Mouse (Mus musculus): ENCODE results near the gene Gabrb3. TPM values are rescaled to one million over a fixed set of nuclear protein-coding genes. Genes with fewer than 3 reads are reported as not detected.

The Gabrb3 gene
- polyA plus RNA-seq (2015; fragmentation: Nextera tagmentation; extraction: Ambion mirVana) = 2.2 and 2.6 TPM in 2 replicates

DNA sequence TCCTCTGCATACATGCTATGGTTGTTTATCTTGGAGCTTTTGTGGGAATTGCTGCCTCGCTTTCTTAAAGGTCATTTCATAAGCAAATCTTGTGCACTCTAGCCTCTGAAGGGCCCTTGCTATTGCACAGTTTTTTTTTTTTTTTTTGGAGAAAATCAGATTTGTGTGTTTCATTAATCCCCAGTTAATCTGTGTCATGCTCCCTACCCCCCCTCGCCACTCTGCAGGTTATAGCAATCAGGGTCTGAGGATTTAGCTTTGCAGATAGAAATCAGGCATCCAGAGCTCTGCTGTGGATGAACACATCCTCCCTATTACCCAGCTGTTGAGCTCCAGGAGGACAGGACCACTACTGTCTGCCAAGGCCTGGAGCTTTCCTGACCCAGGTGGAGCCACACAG, at the start of gene Gabrb3:
Gene Gabrb3, plus strand, starts transcription at position 301 of the 400 bp plus-strand sequence.
- H3K27me3 ChIP-seq (replicated peaks) = no peaks in the 10 kb centered on the region
- no peaks in the 10 kb centered on the region for H3K4me1 ChIP-seq (replicated peaks)
- ATAC-seq = no peak
- no peak within 1 kb of the TSS for H3K9ac ChIP-seq
- 72% methylated on average over 2 of the region's 2 CpGs for WGBS
- H3K4me2 ChIP-seq (replicated peaks) = no peak within 1 kb of the TSS
- no peaks in the 10 kb centered on the region for H3K9me3 ChIP-seq
- no peak within 1 kb of the TSS for H3K4me3 ChIP-seq (replicated peaks)
- no peaks in the 10 kb centered on the region for H3K36me3 ChIP-seq
- H3K27ac ChIP-seq = no peak within 1 kb of the TSS

DNA sequence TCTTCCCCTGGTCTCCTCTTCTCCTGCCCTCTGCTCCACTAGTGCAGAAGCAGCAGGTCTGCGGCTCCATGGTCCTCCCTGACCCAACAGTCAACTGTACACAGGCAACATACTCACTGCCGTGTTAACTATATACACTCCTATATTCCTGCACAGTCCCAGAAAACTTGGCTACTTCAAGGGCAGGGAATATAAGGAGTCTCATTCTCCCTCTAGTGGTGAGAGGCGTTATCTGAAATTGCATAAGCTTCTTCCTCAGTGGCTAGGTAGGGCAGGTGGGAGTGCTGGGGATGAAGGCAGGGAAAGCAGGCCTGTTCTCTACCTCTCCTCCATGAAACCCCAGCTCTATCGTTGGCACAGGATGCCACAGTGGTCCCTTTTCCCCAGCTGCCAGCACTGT, 35.4 kb upstream of the Gabrb3 start:
- H3K4me1 ChIP-seq (replicated peaks) = 0 out of 2 replicates have a peak, but pooled peaks cover 6% of the 10 kb centered on the region
- WGBS = 25% methylated on average over 4 of the region's 4 CpGs
- H3K9ac ChIP-seq = no peak overlapping the region

DNA sequence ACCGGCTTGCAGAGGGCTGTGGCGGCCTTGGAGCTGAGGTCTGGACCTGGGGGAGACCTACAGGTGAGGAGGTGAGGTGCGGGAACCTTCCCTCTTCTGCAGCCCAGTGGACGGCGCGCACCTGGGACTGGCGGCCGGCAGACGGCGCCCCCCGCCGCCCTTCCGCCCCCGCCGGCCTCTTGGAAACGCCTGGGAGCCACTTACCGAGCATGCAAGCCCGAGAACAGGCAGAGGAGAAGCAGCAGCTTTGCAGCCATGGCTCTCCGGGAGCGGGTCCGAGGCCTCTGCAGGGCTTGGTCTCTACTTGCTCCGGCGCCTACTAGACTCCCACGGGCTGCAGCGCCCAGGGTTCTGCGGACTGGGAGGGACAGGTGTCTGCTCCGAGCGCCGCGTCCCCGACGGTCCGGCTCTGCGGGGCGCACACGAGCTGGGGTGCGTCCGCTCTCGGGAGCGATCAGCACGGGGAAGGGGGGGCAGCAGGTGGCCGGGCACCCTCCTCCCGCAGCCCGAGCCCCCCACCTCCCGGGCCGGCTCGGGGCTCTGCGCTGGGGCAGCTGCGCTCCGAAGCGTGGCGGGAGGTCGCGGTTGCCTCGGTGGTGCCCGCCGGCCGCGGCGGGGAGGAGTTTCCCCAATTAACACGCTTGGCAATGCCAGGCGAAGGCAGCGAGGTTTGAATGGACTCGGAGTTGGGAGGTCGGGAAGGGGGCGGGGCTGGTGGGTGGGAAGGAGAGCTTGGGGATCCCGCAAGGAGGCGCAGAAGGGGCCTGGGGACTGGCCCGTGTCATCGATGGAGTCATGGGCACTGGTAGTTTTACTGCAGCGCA, 32.8 kb upstream of the Gabrb3 start, which contains the start of gene Gabrg3:
Gene Gabrg3, minus strand, starts transcription at position 672 of the 824 bp plus-strand sequence.
- Histone ChIP-seq H3K4me1 (replicated peaks) (0 out of 2 replicates have a peak, but pooled peaks cover 6% of the 10 kb centered on the region), H3K27ac (no peak within 1 kb of the TSS), H3K4me3 (replicated peaks) (peak within 1 kb of the TSS; percentile 47), H3K4me2 (replicated peaks) (peak within 1 kb of the TSS; percentile 97), H3K9me3 (no peaks in the 10 kb centered on the region), H3K9ac (peak within 1 kb of the TSS; percentile 32; the same call in 1 of the 2 replicates), H3K27me3 (replicated peaks) (peaks cover 20% of the 10 kb centered on the region), H3K36me3 (no peaks in the 10 kb centered on the region)
- under 1% methylated on average over 71 of the region's 71 CpGs for WGBS
- ATAC-seq = peak; percentile 78

More for the DNA sequence above, 35.4 kb upstream of the Gabrb3 start:
- ATAC-seq = peak; percentile 71
- no peak overlapping the region for H3K4me3 ChIP-seq (replicated peaks)
- H3K4me2 ChIP-seq (replicated peaks) = no peak overlapping the region
- H3K27me3 ChIP-seq (replicated peaks) = peaks cover 20% of the 10 kb centered on the region
- no peaks in the 10 kb centered on the region for H3K36me3 ChIP-seq
- no peak overlapping the region for H3K27ac ChIP-seq
- H3K9me3 ChIP-seq = no peaks in the 10 kb centered on the region

DNA sequence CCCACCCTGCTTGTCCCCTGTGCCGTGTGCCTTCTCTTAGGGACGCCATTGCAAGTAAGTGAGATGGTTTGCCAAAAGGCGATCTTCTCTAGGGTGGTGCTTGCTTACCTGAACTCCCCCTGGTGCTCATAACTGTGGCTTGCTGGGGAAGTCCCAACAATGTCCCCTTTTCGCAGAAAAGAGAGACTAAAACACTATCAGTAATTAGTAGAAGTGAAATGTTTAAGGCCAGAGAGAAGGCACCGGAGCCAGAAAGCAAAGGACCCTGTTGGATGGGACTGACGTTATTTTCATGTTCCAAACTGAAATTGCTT, 32.2 kb upstream of the Gabrb3 start:
- no peak overlapping the region for H3K27ac ChIP-seq
- WGBS = 22% methylated on average over 6 of the region's 6 CpGs
- H3K4me3 ChIP-seq (replicated peaks) = peak overlapping the region; percentile 47
- H3K27me3 ChIP-seq (replicated peaks) = peaks cover 20% of the 10 kb centered on the region
- H3K9ac ChIP-seq = no peak overlapping the region
- 0 out of 2 replicates have a peak, but pooled peaks cover 6% of the 10 kb centered on the region for H3K4me1 ChIP-seq (replicated peaks)
- H3K4me2 ChIP-seq (replicated peaks) = peak overlapping the region; percentile 97
- no peak for ATAC-seq
- no peaks in the 10 kb centered on the region for H3K9me3 ChIP-seq
- no peaks in the 10 kb centered on the region for H3K36me3 ChIP-seq

DNA sequence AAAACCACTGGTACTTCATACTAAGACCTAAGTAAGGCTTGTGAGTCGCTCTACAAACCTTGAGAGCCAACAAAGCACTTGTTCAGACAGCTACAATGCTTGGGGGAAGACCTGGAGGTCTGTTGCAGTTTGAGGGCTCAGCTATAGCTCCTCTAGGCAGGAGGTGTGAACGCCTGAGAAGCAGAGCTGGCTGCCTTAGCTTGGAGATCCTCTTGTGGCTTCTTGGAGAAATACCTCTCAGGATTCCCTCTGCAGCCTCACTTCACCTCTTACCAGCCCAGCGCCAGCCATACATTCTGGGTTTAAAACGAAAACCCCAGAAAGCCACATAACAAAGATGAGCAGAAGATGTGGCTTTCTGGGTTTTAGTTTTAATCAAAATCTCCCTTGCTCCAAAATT, 29.4 kb upstream of the Gabrb3 start:
- Histone ChIP-seq H3K27me3 (replicated peaks) (peaks cover 20% of the 10 kb centered on the region), H3K4me3 (replicated peaks) (no peak overlapping the region), H3K4me2 (replicated peaks) (no peak overlapping the region), H3K27ac (no peak overlapping the region), H3K9me3 (no peaks in the 10 kb centered on the region), H3K4me1 (replicated peaks) (0 out of 2 replicates have a peak, but pooled peaks cover 6% of the 10 kb centered on the region), H3K9ac (no peak overlapping the region), H3K36me3 (no peaks in the 10 kb centered on the region)
- WGBS = 36% methylated on average over 4 of the region's 4 CpGs
- no peak for ATAC-seq

DNA sequence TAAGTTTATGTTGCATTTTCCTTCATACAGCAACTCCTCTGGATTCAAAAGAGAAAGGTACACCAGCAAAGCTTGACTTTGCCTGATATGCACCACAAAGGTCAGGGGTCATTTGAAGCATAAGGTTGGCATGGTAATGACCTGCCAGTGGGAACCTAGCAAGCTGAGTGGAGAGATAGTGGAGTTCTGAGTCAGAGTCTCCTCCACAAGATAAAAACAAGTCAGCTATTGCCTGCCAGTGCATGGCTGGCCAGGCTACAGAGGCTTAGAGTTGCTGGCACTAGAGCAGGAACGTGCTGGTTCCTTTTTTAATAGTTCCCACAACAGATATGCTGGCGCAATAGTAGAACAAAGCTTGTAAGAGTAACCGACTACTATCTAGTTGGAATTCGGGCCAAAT, 25.9 kb upstream of the Gabrb3 start:
- ATAC-seq = no peak
- no peak overlapping the region for H3K4me3 ChIP-seq (replicated peaks)
- no peak overlapping the region for H3K27ac ChIP-seq
- 83% methylated on average over 4 of the region's 4 CpGs for WGBS
- H3K27me3 ChIP-seq (replicated peaks) = no peaks in the 10 kb centered on the region
- H3K4me2 ChIP-seq (replicated peaks) = no peak overlapping the region
- H3K4me1 ChIP-seq (replicated peaks) = no peaks in the 10 kb centered on the region
- no peaks in the 10 kb centered on the region for H3K9me3 ChIP-seq
- no peak overlapping the region for H3K9ac ChIP-seq
- no peaks in the 10 kb centered on the region for H3K36me3 ChIP-seq

DNA sequence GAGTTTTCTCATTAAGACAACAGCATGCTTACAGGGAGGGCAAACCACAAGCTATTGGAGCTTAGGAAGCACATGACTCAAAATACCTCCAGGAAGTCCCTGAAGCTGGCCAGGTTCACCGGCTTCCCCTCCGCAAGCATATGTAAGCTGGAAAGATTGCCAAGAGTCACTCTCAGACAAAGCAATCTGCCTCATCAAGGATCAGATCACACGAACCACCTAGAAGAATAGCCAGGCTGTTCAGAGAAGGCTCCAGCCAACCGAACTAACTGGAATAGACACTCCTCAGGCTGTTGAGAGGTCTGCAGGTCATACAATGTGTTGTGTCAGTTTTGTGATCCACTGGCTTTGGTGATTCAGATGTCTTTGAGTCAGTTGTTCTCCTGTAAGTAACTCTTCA, 8.3 kb upstream of the Gabrb3 start:
- ATAC-seq = no peak
- no peaks in the 10 kb centered on the region for H3K4me1 ChIP-seq (replicated peaks)
- 79% methylated on average over 4 of the region's 4 CpGs for WGBS

DNA sequence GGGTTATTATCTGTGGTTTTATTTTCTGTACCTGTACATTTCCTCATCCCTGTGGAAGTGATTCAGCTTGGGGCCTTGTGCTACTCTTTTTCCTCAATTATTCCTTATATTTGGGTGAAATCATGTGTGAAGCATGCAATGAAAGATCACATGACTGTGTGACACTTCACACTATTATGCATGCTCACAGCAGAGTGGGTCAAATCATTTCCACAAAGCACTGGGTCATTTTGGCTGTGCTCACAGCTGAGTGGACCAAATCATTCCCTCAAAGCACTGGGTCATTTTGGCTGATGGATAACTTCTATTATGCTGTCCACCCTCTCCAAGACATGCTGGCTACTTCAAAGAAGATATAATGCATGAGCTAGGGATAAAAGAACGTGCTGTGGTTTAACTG, 6.6 kb upstream of the Gabrb3 start:
- H3K9me3 ChIP-seq = no peaks in the 10 kb centered on the region
- H3K27me3 ChIP-seq (replicated peaks) = no peaks in the 10 kb centered on the region
- no peak overlapping the region for H3K9ac ChIP-seq
- H3K4me1 ChIP-seq (replicated peaks) = no peaks in the 10 kb centered on the region
- H3K4me2 ChIP-seq (replicated peaks) = no peak overlapping the region
- no peak overlapping the region for H3K4me3 ChIP-seq (replicated peaks)
- 26% methylated on average over 1 of the region's 1 CpGs for WGBS
- no peak for ATAC-seq
- no peak overlapping the region for H3K27ac ChIP-seq
- no peaks in the 10 kb centered on the region for H3K36me3 ChIP-seq

More for the DNA sequence above, 8.3 kb upstream of the Gabrb3 start:
- no peak overlapping the region for H3K4me3 ChIP-seq (replicated peaks)
- H3K9me3 ChIP-seq = no peaks in the 10 kb centered on the region
- no peak overlapping the region for H3K4me2 ChIP-seq (replicated peaks)
- no peak overlapping the region for H3K27ac ChIP-seq
- H3K9ac ChIP-seq = no peak overlapping the region
- no peaks in the 10 kb centered on the region for H3K36me3 ChIP-seq
- H3K27me3 ChIP-seq (replicated peaks) = no peaks in the 10 kb centered on the region

DNA sequence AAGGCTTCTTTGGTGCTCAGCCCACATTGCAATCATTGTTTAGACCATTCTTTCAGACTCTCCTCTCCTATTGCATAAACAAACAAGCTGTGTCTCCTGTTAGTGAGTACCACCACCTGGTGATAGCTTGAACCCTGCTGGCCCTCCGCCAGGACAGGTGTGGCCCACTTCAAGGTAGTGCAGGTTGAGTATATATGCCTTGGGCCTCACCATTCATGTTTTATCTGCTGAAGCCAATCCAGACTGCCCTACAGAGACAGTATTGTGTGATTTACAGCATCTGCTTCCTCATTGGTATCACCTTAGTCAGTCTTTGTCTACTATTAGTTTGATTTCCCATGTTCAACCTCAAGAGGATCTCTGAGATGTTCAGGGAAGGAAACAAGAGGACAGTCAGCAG, 1.6 kb downstream of the Gabrb3 start:
- H3K36me3 ChIP-seq = no peaks in the 10 kb centered on the region
- ATAC-seq = peak; percentile 56; the same call in 1 of the 2 replicates
- H3K9ac ChIP-seq = no peak overlapping the region
- no peaks in the 10 kb centered on the region for H3K9me3 ChIP-seq
- H3K4me1 ChIP-seq (replicated peaks) = no peaks in the 10 kb centered on the region
- 81% methylated on average over 1 of the region's 1 CpGs for WGBS
- H3K27ac ChIP-seq = no peak overlapping the region
- H3K4me2 ChIP-seq (replicated peaks) = no peak overlapping the region
- no peak overlapping the region for H3K4me3 ChIP-seq (replicated peaks)
- no peaks in the 10 kb centered on the region for H3K27me3 ChIP-seq (replicated peaks)

DNA sequence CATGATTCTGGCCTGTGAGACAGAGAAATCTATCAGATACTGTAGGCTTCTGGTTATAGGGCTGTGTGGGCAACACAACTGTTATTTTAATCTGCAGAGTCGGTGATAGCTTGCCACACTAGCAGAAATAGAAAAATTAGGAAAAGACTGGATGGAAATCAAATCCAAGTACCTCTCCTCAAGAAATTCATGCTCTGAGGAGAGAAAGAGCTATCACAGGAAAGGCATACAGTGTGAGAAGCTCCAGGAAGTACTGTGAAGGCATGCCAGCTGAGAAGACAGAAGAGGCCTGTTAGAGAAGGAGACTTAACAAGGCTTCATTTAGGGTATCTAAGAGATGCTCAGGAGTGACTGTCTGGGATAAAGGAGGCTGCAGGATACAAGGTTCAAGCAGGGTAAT, 3.2 kb downstream of the Gabrb3 start:
- Histone ChIP-seq H3K4me1 (replicated peaks) (no peaks in the 10 kb centered on the region), H3K27ac (no peak overlapping the region), H3K9me3 (no peaks in the 10 kb centered on the region), H3K4me2 (replicated peaks) (no peak overlapping the region), H3K9ac (no peak overlapping the region), H3K36me3 (no peaks in the 10 kb centered on the region), H3K27me3 (replicated peaks) (no peaks in the 10 kb centered on the region), H3K4me3 (replicated peaks) (no peak overlapping the region)
- no peak for ATAC-seq
- WGBS = 79% methylated on average over 1 of the region's 1 CpGs

DNA sequence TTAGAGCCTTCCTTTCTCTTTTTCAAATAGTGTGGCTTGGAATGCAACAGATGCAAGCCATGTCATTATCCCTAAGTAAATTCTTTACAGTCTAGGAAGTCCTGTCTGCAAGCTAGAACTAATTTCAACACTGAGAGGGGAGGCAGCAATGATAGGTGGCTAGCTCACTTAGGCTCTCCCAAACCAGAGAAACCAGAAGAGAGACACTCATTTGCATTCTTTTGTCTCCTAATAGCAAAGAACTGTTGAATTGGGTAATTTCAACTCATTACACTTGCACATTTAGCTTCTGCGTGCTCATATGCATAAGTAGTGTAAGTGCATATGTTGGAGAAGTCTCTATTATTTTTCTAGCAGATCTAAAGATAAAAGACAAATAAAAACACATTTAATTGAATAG, 28.7 kb downstream of the Gabrb3 start:
- 75% methylated on average over 1 of the region's 1 CpGs for WGBS
- no peak for ATAC-seq

DNA sequence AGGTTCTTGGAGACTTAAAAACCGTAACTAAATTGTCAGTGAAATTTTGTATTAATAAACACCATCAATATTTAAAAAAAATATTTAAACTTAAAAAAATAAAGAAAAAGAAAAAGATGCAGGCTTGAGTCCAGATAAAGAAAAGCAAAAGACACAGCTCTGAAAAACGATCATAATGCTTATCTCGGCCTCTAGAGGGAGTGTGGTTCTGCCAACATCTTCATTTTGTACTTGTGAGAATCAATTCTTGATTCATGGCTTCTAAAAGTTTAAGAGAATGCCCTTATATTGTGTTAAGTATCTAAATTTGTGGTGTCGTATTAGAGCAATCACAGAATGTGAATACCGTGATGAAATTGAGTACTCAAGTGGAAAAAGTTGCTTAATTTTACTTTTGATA, 40.9 kb downstream of the Gabrb3 start:
- no peak overlapping the region for H3K4me2 ChIP-seq (replicated peaks)
- no peaks in the 10 kb centered on the region for H3K9me3 ChIP-seq
- 67% methylated on average over 5 of the region's 5 CpGs for WGBS
- H3K36me3 ChIP-seq = no peaks in the 10 kb centered on the region
- no peak overlapping the region for H3K27ac ChIP-seq
- H3K4me3 ChIP-seq (replicated peaks) = no peak overlapping the region
- H3K27me3 ChIP-seq (replicated peaks) = no peaks in the 10 kb centered on the region
- H3K4me1 ChIP-seq (replicated peaks) = no peaks in the 10 kb centered on the region
- no peak overlapping the region for H3K9ac ChIP-seq
- no peak for ATAC-seq

More for the DNA sequence above, 28.7 kb downstream of the Gabrb3 start:
- H3K4me1 ChIP-seq (replicated peaks) = no peaks in the 10 kb centered on the region
- no peak overlapping the region for H3K9ac ChIP-seq
- no peaks in the 10 kb centered on the region for H3K9me3 ChIP-seq
- no peak overlapping the region for H3K4me3 ChIP-seq (replicated peaks)
- no peak overlapping the region for H3K27ac ChIP-seq
- H3K36me3 ChIP-seq = no peaks in the 10 kb centered on the region
- H3K27me3 ChIP-seq (replicated peaks) = no peaks in the 10 kb centered on the region
- no peak overlapping the region for H3K4me2 ChIP-seq (replicated peaks)

DNA sequence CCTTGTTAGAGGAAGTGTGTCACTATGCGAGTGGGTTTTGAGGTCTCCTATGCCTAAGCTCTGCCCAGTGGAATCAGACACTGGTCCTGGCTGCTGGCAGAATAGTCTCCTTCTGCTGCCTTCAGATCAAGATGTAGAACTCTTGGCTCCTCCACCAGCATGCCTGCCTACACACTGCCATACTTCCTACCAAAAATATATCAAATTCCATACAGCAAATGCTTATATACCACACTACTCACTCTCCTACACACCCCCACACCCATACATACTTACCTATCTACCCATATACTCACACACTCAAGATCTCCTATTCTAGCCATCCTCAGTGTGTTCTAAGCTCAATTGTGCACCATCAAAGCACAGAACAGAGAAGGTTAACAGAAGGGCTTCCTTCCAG, 51.8 kb downstream of the Gabrb3 start:
- Histone ChIP-seq H3K27me3 (replicated peaks) (no peaks in the 10 kb centered on the region), H3K4me3 (replicated peaks) (no peak overlapping the region), H3K9ac (no peak overlapping the region), H3K36me3 (no peaks in the 10 kb centered on the region), H3K9me3 (no peaks in the 10 kb centered on the region), H3K4me2 (replicated peaks) (no peak overlapping the region), H3K27ac (no peak overlapping the region), H3K4me1 (replicated peaks) (no peaks in the 10 kb centered on the region)
- ATAC-seq = no peak
- 90% methylated on average over 1 of the region's 1 CpGs for WGBS
